Mouse (Mus musculus) urinary bladder, postnatal 36 days (tissue): ENCODE measurements around the gene Zbtb16.

Experiments
- DNase-seq, 2 experiments: peaks; one replicate each; pipeline ENCODE4 v3.0.0; 2022; ENCODE audit warnings: low spot score in 2 of 2, mixed read lengths in 1 of 2

The Zbtb16 gene

DNA sequence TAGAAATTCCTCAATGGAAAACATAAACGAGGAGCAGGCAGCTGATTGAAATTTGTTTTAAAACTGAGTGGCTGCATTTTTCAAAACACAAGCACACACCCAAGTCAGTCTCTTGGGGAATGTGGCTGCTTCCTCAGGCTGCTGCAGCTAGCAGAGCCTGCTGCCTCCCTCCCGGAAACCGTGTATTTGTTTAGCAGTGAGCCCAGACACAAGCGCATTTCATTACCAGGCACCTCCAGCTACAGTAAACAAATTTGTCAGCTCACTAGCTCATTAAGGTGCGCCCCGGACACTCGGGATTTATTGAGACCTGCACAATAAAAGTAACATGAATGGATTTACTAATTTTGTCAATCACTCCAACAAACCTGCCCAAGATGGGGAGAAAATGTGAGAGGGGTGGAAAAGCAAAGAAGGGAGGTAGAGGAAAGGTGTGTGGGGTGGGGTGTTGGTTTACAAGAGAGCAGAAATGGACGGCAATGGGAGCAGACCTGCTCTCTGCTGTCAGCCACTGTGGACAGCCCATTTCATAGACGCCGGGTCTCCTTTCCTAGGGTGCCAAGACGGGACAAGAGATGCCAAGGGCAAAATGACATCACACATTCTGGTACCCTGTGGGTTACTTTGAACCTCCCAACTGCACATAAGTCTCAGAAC is 161.5 kb downstream of the Zbtb16 start:
- DNase-seq, result no peak

DNA sequence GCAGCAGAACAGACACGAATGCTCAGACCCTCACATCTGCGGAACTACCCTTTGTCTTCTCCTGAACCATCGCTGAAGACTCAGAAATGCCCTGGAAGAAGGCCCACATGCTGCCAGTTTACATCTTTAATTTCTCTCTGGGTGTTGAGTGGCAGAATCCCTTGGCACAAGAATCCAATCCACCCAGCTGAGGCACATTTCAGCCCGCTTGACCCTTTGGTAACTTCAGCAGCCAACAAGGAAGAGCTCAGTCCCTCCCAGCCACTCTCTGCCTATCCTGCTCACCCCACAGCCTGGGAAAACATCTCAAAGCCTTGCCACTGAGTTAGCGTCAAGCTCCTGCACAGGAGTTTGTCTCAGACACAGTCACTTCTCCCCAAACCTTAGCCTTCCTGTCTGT is 162.2 kb downstream of the Zbtb16 start:
- DNase-seq, result no peak

DNA sequence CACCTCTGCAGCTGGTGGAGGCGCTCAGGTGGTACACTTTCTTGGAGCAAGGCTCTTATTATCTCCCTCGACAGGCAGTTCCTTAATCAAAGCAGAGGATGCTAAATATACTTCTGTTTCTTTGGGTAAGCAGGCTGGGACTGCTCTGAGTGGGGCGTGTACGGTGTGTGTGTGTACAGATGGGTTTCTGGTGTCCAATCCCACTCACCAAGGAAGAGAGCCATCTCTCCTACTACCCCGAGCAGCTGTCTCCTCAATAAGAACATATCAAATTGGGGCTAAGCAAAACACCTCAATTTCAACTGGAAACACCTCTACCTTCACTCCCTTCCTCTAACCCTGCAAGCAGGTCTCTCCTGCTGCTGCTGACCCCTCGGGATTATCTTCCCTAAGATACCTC is 162.8 kb downstream of the Zbtb16 start:
- no peak for DNase-seq

DNA sequence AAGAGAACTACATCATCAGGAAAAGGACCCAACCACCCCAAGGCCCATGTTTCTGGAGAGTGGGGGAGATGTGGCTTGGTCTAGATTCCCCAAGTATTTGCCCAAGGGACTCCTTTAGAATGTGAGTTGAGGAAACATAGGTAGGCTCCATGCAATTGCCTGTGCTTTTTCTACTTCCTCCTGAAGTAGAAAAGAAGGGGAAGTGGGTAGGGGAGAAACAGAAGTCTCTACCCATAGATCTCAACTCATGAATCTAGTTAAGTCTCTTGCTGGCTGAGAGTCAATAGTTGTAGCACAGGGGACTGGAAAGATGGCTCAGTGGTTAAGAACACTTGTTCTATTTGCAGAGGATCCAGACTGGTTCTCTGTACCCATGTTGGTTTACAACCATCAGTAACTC is 164.2 kb downstream of the Zbtb16 start:
- DNase-seq, result no peak

DNA sequence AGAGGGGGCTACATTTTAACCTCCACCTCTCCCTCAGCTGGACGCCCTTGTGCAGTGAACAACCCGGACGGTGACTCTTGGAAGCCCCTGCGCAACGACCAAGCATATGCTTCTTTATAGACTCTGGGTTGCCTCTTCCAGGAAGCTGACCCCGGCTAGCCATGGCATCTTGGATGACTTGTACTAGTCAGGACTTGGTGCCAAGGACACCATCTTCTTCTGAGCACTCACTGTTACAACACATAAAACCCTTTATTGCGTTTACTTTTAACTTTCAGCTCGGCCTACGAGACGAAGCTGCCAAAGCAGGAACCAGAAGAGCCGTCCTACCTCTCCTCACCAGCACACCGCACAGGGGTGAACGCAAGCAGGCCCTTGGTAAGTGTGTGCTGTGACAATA is 165.9 kb downstream of the Zbtb16 start:
- no peak for DNase-seq

DNA sequence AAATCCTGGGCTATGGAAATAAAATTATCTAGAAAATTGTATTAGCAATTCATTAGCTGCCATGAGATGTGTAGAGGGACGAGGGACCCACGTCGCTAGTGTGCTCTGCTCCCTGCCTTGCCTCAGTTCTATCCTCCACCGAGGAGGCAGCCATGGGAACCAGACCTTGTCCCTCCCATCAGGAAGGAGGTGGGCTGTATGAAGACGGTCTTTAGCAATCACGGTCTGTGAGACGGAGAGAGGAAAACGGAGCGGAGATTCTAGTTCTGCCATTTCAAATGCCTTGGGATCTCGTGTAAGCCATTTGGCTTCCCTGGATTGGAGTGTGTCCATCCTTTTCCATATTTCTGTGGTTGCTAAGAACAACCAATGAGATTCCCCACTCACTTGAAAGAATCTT is 166.3 kb downstream of the Zbtb16 start:
- no peak for DNase-seq

DNA sequence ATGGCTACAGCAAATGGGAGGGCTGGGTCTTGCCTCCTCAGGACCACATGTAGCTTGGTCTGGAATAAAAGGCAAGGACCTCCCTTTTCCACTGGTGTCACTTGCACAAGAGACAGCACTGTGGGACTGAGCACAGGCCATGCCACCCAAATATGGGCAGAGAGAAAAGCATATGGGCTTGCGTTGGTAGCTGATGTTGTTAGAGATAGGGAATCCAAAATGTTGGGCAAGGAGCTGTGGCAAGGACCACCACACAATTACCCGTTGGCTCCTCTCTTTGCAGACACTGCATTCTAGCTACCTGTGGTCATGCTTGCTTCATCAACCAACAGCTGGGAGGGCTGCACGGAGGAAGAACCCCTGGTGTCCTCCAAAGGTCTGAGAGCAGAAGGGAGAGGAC is 169.3 kb downstream of the Zbtb16 start:
- DNase-seq, result no peak

DNA sequence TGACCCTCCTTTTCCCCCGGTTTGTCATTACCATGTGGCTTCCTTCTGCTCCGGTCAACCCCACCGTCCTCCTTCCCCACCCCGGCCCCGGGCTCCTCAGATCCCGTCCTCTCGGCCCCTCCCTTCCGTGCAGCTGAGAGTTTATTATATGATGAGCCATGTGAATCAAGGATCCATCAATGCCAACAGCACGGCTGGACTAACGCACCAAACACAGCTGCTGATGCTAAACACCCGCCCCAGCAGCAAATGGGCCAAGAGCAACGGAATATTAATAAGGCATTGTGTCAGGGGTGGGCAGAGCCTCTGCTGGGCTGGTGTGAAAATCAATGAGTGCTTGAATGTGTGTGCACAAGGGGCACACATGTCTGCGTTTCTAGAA is 173.0 kb downstream of the Zbtb16 start:
- DNase-seq, result no peak

DNA sequence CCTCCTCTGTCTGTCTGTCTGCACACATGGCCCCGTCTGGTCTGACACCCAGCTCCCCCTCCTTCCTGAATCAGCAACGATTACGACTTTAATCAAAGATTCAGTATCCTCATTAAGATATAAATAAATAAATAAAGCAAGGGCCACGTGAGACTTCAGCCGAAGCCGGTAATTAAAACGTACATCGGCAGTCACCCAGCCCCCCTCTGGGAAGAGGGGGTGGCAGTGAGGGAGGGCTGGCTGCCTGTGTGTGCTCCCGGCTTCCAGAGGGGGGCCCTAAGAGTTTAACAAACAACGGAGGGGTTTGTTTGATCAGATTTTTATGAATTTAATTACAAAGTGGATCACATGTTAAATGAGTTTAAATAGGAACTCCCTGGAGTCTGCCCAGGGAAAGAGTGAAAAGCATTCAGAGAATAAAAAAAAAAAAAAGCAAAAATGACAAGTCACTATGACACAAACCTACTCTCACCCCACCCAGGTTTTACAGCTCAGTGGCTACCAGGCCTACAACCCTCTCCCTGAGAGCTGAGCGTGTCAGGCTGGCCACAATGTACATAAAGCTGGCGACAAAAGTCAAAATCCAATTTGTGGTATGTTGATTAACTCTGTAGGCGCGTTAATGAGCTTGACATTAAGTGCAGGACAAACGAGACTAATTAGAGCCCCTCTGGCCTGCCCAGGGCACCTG is 173.5 kb downstream of the Zbtb16 start:
- DNase-seq, result no peak

DNA sequence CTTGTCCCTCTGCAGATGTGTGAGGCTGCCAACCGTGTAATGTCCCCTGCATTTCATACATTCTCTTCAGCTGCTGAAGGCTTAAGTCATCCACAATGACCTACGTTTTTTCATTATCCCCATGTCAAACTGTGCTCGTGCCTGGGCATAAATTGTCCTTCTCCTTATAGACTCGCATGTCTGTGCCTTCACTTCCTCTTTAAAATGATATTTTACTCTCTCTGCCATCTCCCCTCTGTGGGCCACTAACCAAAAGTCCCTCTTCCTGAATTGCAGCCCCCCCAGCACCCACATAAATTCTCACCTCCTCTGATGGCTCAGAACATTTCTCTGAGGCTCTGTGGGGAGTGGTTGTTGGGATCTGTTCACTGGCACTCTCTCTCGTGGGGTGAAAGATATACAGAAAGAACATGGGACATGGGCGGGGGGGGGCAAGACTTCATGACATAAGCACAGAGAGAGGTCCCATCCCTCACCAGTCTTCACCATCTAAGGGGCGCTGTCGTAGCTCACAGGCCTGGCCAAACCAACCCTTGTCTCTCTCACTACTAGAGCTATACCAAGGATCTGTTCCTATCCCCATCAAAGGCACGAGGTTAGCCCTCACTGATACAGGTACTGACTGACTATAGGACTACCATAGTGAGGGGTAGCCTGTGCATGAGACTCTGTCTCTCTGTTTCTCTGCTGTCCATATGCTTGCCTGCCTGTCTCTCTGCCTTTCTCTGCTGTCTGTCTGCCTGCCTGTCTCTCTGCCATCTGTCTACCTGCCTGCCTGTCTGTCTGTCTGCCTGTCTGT is 174.6 kb downstream of the Zbtb16 start:
- DNase-seq, result no peak

DNA sequence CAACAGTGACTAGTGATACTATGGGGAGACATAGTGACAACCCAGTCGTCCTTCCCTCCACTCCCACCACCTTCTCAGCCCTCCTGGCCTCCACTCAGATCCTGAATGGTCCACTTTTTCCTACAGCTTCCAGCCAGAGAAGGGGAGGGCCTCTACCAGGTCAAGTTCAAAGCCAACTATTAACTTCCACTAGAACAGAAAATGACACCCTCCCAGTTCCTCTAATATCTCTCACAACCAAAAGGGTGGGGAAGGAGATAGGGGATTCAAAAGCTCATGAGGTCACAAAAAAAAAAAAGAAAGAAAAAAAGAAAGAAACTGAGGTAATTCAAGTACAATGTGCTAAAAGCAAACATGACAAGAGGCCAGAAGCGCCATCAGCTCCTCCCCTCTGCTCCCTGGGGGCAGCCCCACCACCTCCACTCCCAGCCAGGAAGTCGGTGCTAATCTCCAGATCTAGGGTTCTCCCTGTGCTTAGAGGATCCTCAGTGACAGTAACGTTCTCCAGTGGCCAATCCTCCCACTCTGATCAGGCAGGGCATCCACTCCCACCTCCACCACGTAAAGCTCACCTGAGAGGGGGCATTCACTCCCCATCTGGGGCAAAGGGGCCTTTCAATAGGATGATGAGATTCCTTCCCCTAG is 180.4 kb downstream of the Zbtb16 start:
- DNase-seq, result no peak

DNA sequence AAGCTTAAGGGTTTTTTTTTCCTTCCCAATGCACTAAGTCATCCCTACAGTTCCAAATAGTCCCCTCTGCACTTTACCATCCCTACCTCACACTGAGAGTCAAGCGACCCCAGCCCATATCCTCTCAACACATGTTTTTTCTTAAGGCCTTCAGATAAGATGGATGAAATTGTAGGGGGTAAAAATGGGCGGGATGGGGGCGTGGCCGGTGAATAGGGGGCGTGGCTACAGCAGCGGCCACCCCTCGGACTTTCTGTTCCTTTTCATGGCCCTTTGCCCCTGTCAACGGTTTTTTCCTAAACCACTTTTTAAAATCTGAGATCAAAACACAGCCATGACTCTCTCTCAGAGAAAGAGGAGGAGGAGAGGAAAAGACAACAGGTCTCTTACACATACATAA is 181.3 kb downstream of the Zbtb16 start:
- no peak for DNase-seq

DNA sequence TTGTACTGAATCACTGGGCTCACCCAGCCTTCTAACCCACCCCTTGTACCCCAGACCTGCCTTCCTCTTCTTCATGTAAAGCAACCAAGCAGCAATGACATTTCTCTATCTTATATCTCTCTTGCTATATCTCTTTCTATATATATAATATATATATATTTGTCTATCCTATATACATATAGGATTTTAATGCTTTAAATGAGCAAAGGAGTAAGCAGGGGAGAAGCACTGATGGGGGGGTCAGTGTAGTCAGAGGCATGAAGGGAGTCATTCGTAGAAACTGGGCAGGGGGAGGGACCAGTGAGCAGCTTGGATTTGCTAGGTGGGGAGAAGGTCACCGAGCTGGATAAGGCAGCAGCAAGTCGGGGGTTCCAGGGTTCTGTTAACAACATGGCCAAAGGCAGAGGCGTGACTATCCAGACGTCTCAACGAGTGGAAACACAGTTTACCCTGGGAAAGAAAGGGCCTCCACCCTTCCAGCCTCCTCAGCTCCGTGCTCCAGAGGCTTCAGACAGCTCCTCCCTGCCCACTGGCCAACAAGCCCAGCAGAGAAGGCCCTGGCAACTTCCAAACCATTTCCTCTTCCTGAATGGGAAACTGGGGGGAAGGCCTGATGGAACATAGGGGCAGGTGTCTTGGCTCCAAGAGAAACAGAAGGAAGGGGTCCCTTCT is 182.5 kb downstream of the Zbtb16 start:
- no peak for DNase-seq

DNA sequence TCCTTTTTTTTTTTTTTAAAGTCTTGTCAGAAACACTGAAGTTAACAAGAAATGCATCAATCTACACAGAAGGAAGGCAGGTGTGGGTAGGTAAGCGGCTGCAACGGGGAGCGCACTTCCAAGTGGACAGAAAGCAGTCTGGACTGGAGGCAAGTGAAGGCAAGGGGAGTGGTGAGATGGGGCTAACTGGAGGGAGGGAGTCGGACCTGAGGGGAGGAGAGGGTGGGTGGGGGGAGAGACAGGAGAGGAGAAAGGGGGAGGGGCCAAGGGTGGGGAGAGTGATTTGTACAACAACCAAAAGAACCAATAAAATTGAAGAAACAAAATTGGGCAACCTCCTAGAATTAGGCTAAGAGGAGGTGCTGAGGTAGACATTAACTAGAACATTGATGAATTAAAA is 184.0 kb downstream of the Zbtb16 start:
- no peak for DNase-seq

DNA sequence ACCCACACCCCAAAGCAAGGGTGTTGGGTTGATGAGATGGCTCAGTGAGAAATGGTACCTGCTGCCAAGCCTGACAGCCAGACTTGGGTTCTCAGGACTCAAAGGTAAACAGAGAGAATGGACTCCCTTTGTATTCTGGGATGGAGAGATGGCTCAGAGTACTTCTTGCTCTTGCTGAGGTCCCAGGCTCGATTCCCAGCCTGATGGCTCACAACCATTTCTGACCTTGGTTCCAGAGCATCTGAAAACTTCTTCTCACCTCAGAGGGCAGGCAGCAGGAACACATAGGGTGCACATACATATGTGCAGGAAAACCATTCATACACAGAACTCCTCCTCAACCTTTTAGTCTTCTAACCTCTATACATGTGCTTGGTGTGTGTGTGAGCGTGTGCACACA is 185.2 kb downstream of the Zbtb16 start:
- no peak for DNase-seq

DNA sequence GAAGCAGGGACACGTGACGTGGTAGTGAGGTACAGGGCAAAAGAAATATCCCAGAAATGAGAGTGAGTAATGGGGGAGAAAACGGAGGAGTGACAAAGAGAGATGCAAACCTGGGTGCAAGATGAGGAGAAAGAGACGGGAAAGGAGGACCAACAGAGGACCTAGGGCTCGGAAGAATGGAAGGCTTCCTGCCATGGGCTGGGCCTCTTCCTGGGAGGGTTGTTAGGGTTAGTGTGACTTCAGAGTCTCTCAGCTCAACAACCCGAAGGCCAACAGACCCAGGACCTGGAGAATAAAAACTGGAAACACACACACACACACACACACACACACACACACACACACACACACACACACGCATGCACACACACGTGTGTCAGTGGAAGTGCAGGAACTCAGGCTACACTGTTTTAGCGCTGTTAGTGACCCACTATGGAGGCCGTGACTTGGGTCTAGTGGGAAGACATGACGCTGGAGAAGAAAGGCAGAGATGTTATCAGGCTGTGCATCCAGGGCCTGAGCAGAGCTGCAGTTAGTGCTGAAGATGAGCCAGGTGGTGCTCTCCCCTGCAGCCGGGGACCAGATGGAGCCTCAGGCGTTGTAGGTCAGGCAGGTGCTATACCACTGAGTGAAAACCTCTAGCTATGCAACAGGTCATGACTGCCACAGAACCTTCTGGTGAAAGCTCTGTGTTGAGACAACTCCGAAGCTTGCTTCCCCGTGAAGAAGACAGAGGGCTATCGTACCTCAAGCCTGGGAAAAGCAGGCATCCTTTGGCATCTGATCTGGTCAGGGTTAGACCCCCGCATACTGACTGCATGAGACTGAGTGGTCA is 186.0 kb downstream of the Zbtb16 start:
- DNase-seq, result no peak

DNA sequence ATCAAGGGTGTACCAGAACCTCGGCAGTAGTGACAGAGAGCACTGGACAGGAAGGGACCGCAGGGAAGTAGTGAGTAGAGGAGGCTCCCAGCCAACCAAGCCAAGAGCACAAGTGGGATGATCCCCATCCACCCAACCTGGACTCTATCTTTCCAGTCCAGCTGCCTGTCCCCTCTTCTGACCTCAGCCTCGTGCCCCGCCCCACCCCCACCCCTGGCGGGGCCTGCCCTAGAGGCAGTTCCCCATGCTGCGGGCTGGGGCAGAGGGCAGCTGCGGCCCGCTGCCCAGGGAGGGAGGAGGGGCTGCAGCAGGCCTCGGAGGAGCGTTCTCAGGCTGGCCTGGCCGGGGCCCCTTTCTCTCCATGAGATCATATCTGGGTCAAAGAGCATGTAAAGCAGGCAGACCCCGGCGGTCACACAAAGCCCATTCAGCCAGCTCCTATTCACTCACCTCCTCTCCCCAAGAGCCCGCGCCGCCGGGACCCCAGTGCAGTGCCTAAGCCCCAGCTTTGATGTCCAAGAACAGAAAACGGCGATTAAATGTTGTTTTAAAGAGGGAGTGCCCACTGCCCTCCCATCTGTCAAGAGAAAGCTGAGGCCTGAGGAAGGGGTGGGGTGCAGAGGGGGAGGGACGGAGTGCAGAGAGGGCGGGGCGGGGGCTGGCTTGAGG is 186.8 kb downstream of the Zbtb16 start:
- peak in 1 of 2 experiments; percentile 79 for DNase-seq

DNA sequence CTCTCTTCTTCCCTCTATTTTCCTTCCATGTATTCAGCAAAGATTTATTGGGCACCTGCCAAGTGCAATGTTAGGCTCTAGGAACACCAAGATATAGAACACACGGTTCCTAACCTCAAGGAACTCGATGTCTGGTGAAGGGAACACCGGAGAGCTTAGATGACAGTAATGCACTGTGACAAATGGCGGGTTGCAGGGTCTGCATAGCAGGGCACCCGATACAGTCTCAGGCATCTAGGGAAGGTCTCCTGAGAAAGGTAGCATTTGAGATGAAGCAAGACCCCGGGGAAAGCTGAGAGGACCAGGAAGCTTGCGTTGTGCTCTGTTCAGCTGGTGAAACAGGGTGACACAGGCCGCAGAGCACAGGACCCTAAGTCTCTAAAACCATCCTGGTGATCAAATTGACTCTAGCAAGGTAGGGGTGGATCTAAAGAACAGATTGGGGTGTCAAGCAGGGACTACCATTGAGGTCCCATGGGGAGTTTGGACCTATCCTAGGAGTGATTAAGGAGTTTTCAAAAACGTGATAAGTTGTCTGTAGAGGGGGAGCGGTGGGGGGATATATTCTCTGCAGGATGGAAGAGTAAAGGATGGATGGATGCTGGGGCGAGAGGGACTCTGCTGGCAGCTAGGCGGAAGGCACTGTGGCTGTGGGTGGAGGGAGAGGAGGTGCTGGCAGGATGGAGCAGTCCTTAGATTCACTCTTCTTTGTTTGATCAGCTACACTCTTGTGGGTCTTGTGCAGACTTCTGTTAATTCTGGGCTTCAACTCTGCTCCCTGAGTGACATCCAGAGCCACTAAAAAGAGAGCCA is 187.5 kb downstream of the Zbtb16 start:
- no peak for DNase-seq

DNA sequence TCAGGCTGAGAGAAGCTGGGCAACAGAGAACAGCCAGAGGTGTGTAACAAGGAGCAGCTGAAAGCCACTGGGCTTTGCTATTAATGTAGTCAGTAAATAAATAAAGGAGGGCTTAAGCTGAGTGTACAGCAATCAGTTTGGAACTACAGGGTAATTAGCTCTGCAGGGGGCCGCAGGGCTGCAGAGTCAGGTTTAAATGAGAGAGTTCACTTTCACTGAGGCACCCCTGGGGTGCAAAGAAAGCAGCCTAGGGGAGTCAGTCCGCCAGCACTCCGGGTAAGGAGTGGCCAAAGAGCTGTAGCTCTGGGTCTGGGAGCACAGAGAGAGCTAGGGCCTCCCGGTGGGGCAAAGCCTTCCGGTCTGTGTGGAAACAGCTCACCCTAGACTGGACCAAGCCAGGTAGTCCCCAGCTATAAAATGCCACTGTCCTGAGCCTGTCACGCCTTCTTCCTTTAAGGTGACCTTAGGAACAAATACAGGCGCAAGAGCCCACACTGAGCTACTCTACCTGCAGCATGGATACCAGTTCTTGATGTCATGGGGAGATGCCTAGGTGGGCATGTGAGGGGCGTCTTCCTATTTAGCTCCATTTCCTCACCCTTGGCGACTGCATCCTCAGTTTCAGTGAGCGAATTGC is 188.3 kb downstream of the Zbtb16 start:
- no peak for DNase-seq
